Mouse (Mus musculus): Measurements from ENCODE around the gene Lamp2.
"Not testable (repeated sequence)": the region's sequence is repeated elsewhere in the genome, so short reads cannot be mapped to it uniquely, and the experiment has no call there.

The Lamp2 gene

DNA sequence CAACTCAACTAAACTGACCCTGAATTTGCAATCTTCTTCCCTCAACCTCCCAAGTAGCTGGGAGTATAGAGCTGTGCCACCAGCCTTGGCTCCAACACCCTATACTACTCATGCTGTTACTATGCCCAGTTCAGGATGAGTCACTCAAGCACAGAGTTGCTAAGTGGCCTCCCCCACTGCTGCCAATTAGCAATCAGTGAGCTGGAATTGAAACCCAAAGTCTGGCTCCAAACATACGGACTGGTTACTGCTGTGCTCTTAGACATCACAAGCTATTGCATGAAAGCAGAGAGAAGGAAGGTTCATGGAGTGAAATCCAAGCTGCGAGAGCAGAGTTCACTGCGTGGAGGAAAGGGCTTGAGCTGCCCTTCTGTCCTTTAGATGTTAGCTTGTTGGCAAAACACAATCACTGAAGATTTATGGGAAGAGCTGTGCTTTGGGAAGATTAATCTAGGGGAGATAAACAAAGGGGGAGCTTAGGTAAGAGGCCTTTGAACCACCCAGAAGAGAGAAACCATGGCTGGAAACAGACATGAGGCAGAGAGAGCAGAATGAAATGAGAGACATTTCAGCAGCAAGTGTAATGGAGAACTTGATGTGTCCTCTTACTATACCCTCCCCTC lies 27.3 kb downstream of the Lamp2 start:
- no peak for DNase-seq (ENCODE audit: low read depth, low spot score)

- no peak for DNase-seq (ENCODE audit: low read depth, low spot score)
These were observed 30.2 kb downstream of the Lamp2 start for GRCm38 (mm10) chrX:38426043-38426442.

- no peak for DNase-seq (ENCODE audit: low read depth, low spot score)
These were observed 33.2 kb downstream of the Lamp2 start for GRCm38 (mm10) chrX:38423096-38423495.

DNA sequence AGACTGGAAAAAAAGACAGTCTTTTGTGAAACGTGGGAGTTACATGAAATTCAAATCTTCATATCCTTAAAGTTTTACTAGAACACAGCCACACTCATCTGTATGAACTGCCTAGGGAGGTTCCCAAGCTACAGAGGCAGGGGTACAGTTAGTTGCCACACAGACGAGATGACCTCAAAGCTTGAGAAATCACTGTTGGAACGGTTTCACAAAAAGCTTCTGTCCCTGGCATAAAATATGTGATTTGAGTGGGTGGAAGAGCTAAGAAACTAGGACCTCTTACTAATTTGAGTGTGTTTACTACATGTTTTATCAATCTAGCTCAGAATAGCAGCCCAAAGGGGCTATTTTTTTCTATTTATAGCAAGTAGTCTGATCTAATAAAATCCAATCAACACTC lies 33.9 kb downstream of the Lamp2 start:
- no peak for DNase-seq (ENCODE audit: low read depth, low spot score)

DNA sequence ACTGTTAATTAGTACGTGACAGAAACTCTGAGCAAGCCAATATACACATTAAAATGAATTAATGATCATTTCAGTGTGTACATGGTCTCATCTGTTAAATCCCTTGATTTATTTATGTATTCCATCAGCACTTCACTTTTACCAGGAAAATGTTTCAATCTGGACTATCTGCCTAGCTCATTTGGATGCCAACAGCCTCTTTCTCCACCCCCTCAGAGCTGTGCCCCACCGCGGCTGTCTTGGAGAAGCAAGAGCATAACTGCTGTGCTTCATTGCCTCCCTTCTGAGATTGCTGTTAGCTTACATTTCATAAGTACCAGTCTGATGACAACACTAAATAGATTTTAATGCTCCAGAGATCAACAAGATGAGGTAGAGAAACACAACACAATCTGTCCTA lies 52.4 kb downstream of the Lamp2 start:
- no peak for DNase-seq (ENCODE audit: low read depth, low spot score)

DNA sequence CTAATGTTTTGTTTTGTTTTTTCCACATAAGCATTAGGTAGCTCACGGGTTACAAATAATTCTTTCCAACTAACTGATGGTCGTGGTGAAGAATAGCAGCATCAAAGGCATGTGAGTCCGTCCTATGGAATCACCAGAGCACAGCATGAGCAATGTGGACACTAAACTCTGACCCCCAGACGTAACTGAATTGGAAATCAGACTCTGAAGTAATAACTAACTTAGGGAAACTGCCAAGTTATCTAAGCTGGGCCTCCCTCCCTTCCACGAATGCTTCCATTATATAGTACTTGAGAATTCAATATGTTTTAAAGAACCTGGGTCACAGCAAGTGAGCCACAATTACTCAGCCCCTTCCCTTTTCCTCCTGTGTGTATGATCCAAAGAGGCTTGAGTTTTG lies 53.3 kb downstream of the Lamp2 start:
- no peak for DNase-seq (ENCODE audit: low read depth, low spot score)

DNA sequence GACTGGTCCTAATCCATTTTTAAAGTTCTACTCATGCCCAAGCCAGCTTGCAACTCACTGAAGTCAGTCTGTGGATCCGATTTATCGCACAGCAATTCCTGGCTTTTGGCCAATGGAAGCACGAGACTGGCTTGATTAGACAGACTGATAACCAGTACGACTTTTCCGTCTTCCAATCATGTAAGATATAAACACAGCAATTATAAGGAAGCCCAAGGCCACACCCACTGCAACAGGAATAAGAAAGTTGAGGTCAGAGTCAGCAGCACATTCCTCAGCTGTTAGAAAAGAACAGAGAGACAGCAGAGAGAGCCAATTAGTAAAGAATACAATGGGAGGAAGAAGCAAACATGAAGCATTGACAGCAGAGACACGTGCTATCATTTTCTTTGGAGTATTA lies 54.2 kb downstream of the Lamp2 start:
- DNase-seq (ENCODE audit: low read depth, low spot score) = no peak

DNA sequence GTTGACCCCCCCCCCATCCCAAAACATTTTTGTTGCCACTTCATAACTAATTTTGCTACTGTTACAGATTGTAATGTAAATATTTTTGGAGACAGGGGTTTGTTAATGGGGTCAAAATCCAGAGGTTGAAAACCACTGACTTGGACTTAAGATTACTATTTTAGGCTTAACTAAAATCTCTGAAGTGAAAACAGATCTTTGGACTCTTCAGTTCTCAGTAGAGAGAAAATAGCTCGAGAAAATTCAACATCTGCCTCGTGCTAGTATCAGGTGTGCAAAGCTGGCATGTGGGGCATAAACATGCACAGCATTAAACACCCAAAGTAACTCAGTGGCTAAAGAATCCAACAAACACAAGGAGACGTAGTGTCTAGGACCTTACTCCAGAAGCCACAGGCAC lies 55.6 kb downstream of the Lamp2 start:
- DNase-seq (ENCODE audit: low read depth, low spot score) = no peak

GRCm38 (mm10) chrX:38399671-38400070 lies 56.6 kb downstream of the Lamp2 start:
- no peak for DNase-seq (ENCODE audit: low read depth, low spot score)

DNA sequence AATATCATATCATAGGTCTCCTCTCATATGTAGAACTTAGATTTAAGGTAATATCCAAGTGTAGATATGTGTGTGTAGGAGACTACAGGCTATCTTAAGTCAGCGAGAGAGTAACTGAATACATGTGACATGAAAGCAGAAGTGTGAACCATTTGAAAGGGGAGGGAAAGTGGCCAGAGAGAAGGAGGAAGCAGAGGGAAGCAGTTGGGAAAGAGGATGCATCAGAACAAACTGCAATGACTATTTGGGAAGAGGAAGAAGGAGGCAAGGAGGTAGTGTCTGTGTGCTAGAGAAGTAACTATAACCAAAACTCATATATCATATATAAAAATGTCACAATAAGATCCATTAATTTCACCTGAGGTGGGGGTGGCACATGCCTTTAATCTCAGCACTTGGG lies 83.1 kb downstream of the Lamp2 start:
- not testable (repeated sequence) for DNase-seq (ENCODE audit: low read depth, low spot score)

DNA sequence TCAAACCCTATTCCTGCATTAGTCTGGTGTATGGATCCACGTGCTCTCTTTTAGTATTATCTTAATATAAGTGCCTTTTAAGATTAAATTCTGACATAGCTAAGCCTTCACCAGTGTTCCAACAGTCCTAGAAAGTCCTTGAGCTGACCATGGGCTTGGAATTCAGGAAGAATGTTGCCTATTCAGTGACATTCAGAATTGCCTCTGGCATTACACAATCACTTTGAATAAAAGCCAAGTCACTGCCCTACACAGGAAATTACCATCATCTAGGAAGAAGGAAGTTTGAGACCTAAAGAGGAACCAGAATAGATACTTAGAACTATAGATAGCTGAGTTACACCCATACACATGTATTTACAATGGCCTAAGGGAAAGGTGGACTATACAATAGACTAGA lies 91.6 kb downstream of the Lamp2 start:
- DNase-seq (ENCODE audit: low read depth, low spot score) = not testable (repeated sequence)

DNA sequence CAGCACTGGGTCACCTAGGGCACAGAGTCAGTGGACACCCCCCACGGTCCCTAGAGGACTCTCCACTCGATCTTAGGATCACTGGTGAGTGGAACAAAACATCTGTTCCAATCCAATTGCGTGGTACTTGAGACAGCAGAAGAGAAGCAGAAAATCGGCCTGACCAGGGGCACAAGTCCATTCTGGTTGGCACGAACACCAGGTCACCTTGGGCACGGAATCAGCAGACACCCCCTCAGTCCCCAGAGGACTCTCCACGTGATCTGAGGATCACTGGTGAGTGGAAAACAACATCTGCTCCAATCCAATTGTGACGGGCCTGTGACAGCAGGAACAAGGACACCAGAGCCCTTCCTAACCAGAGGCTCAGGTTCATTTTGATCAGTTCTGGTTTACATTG lies 94.2 kb downstream of the Lamp2 start:
- no peak for DNase-seq (ENCODE audit: low read depth, low spot score)
